Mouse (Mus musculus) myocyte (in vitro differentiated cells): ENCODE measurements around the gene Rrp9.
A peak's percentile ranks its signal among the peaks of the same experiment; 100 is the strongest.

Experiments used
- CEBPB ChIP-seq: IDR thresholded peaks from 2 replicates; pipeline ENCODE4 v1.6.1; 2011; ENCODE audit warnings: mild to moderate bottlenecking, moderate library complexity; ENCODE audit not compliant: poor library complexity, insufficient read depth, severe bottlenecking
- E2F4 ChIP-seq: IDR thresholded peaks from one replicate; pipeline ENCODE4 v1.6.1; 2011; ENCODE audit warnings: mild to moderate bottlenecking, control low read depth, moderate library complexity; ENCODE audit not compliant: insufficient read depth
- MAX ChIP-seq: IDR thresholded peaks from one replicate; pipeline ENCODE4 v1.6.1; 2011; ENCODE audit warnings: low read depth, mild to moderate bottlenecking, control low read depth
- MYOG ChIP-seq, 3 experiments: IDR thresholded peaks; one replicate each; pipeline ENCODE4 v1.6.1; 2011; ENCODE audit warnings: control low read depth in 2 of 3, low read depth in 2 of 3, mild to moderate bottlenecking in 2 of 3; ENCODE audit not compliant: insufficient read length in 2 of 3, control insufficient read depth in 1 of 3, insufficient read depth in 1 of 3
- POLR2A ChIP-seq: IDR thresholded peaks from one replicate; pipeline ENCODE4 v1.6.1; 2011; ENCODE audit warnings: low read depth, mild to moderate bottlenecking, control low read depth, moderate library complexity; ENCODE audit not compliant: insufficient read length
- POLR2AphosphoS2 ChIP-seq: IDR thresholded peaks from one replicate; pipeline ENCODE4 v1.6.1; 2011; ENCODE audit warnings: low read depth, control low read depth; ENCODE audit not compliant: insufficient read length
- SRF ChIP-seq: IDR thresholded peaks from one replicate; pipeline ENCODE4 v1.6.1; 2011; ENCODE audit warnings: low read depth; ENCODE audit not compliant: control insufficient read depth, insufficient read length
- TCF12 ChIP-seq: IDR thresholded peaks from one replicate; pipeline ENCODE4 v1.6.1; 2011; ENCODE audit warnings: mild to moderate bottlenecking, control low read depth; ENCODE audit not compliant: poor library complexity, insufficient read depth, severe bottlenecking
- TCF3 ChIP-seq: IDR thresholded peaks from one replicate; pipeline ENCODE4 v1.6.1; 2011; ENCODE audit warnings: low read depth, control low read depth; ENCODE audit not compliant: insufficient read length
- USF1 ChIP-seq: IDR thresholded peaks from one replicate; pipeline ENCODE4 v1.6.1; 2011; ENCODE audit warnings: low read depth, mild to moderate bottlenecking, control low read depth, moderate library complexity

- TF ChIP-seq MAX, result no peak
- no peak for TF ChIP-seq MYOG (IDR thresholded peaks at IDR 0.05; ENCODE audit: control insufficient read depth in 1 of 3, insufficient read depth in 1 of 3, insufficient read length in 2 of 3, low read depth in 2 of 3)
- TF ChIP-seq POLR2A, result peak; percentile 53
- peak; percentile 58 for TF ChIP-seq POLR2AphosphoS2
- TF ChIP-seq TCF12, result no peak
- TF ChIP-seq USF1, result no peak
- no peak for TF ChIP-seq E2F4
- no peak for TF ChIP-seq SRF
- no peak for TF ChIP-seq TCF3
- no peak for TF ChIP-seq CEBPB
Observed at GRCm38 (mm10) chr9:106453271-106454070, 22.3 kb upstream of the Rrp9 start, which contains the start of gene Pcbp4.
